Mouse (Mus musculus) lung, embryonic 15.5 days (tissue): ENCODE data around the gene Foxe1. TPM values are rescaled to one million over a fixed set of nuclear protein-coding genes. Genes with fewer than 3 reads are reported as not detected.

Source experiments
- ATAC-seq: fragments of 200-750 bp; cut with Nextera tagmentation; 2 replicates; pipeline ENCODE4 v1.8.0; 2017; ENCODE audit warnings: moderate number of reproducible peaks, borderline replicate concordance; ENCODE audit not compliant: low FRiP score, low TSS enrichment; ENCODE audit errors: extremely low read depth
- H3K27ac ChIP-seq: fragments of 300-500 bp; sonication (generic); 2 replicates; pipeline ENCODE4 v1.5.1; 2015; ENCODE audit warnings: moderate library complexity, mild to moderate bottlenecking, inconsistent platforms
- H3K27me3 ChIP-seq: fragments of 300-500 bp; sonication (generic); 2 replicates; pipeline ENCODE4 v1.6.1; 2015; ENCODE audit warnings: inconsistent platforms
- H3K36me3 ChIP-seq: fragments of 300-500 bp; sonication (generic); 2 replicates; pipeline ENCODE4 v1.6.1; 2015; ENCODE audit warnings: inconsistent platforms
- H3K4me1 ChIP-seq: fragments of 300-500 bp; sonication (generic); 2 replicates; pipeline ENCODE4 v1.6.1; 2015; ENCODE audit warnings: inconsistent platforms
- H3K4me2 ChIP-seq: fragments of 300-500 bp; sonication (generic); 2 replicates; pipeline ENCODE4 v1.6.1; 2015; ENCODE audit warnings: inconsistent platforms, mild to moderate bottlenecking, moderate library complexity
- H3K4me3 ChIP-seq: fragments of 300-500 bp; sonication (generic); 2 replicates; pipeline ENCODE4 v1.5.1; 2015; ENCODE audit warnings: mild to moderate bottlenecking, inconsistent platforms
- H3K9ac ChIP-seq: fragments of 300-500 bp; sonication (generic); 2 replicates; pipeline ENCODE4 v1.6.1; 2015; ENCODE audit warnings: inconsistent platforms
- H3K9me3 ChIP-seq: fragments of 300-500 bp; sonication (generic); 2 replicates; pipeline ENCODE4 v1.6.1; 2016; ENCODE audit warnings: inconsistent platforms
- WGBS: fragments of 180-500 bp; shearing (Covaris S2); methylation state at CpG from one replicate; pipeline ENCODE4 v1.1.7; 2015; 5-methylcytosine and 5-hydroxymethylcytosine counted together
- polyA plus RNA-seq: library from polyadenylated mRNA; unstranded; fragments of >200 nt; fragmentation: Nextera tagmentation; extraction: Ambion mirVana; gene quantifications from 2 replicates; pipeline ENCODE4 v1.2.1, GENCODE M21; 2015

Gene Foxe1
- polyA plus RNA-seq: 0.05 TPM in 1 of 2 replicates, not detected in the other

DNA sequence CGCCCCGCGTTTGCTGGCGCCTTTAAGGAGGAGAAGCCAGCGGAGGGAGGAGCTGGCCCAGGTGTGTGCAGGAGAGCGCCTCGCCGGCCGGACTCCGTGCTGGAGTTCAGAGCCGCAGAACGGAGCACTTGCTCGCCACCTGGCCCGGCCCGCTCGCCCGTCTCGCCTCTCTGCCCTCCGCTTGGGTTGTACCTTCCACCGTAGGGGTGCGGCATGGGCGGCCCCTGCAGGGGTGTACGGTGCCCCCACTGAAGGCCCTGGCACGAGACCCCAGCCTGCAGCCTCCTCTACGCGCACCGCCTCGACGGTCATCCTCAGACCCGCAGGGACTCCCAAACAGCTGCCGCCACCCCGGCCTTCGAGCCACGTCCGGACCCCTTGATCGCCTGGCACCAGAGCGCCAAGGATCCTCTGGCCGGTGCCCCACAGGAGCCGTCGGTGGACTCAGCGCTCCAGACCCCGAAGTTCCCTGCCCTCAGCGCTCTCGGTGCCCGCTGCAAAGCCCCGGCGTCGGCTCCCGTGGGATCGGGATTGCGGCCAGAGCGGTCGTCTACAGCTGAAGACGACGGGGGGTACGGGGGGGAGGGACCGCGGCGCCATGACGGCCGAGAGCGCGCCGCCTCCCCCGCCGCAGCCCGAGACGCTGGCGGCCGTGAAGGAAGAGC lies at the start of gene Foxe1:
Foxe1 (plus strand) TSS at position 14 of the 665 bp plus-strand sequence.
- H3K36me3 ChIP-seq: no peaks in the 10 kb centered on the region
- H3K27ac ChIP-seq: no peak within 1 kb of the TSS
- no peak within 1 kb of the TSS for H3K9ac ChIP-seq
- peaks cover 99% of the 10 kb centered on the region for H3K27me3 ChIP-seq
- no peak for ATAC-seq
- 2% methylated on average over 64 of the region's 70 CpGs for WGBS
- peak within 1 kb of the TSS; percentile 39 for H3K4me3 ChIP-seq
- H3K4me2 ChIP-seq: peak within 1 kb of the TSS; percentile 57
- H3K9me3 ChIP-seq: no peaks in the 10 kb centered on the region
- peaks cover 13% of the 10 kb centered on the region for H3K4me1 ChIP-seq

DNA sequence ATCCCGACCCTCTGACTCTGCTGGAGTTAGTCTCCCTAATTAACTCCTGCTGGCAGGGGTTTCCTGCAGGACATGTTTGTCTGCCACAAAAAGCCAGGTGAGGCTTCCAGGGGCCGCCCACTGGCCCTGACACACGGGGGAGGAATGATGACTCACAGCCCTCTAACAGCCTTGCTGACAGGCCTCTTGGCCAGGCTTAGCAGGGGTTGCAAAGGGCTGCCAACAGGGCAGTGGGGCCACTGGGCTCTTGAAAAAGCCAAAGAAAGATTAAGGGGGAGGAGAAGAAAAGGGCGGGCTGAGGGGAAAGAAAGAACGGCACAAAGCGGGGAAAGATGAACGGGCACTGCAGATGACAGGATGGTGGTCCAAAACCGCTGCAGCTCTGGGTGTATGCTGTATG lies 39.3 kb upstream of the Foxe1 start:
- H3K27ac ChIP-seq: no peak overlapping the region
- no peaks in the 10 kb centered on the region for H3K36me3 ChIP-seq
- no peaks in the 10 kb centered on the region for H3K9me3 ChIP-seq
- 7% methylated on average over 8 of the region's 8 CpGs for WGBS
- ATAC-seq: no peak
- peaks cover 14% of the 10 kb centered on the region for H3K4me1 ChIP-seq
- H3K4me2 ChIP-seq: peak overlapping the region; percentile 95
- peaks cover 17% of the 10 kb centered on the region for H3K27me3 ChIP-seq
- peak overlapping the region; percentile 73 for H3K4me3 ChIP-seq
- H3K9ac ChIP-seq: 0 out of 2 replicates have a peak overlapping the region, but pooled peaks have one; percentile 8

- peak overlapping the region; percentile 95 for H3K4me2 ChIP-seq
- peaks cover 14% of the 10 kb centered on the region for H3K4me1 ChIP-seq
- peaks cover 17% of the 10 kb centered on the region for H3K27me3 ChIP-seq
- ATAC-seq: peak; percentile 80
- H3K9ac ChIP-seq: peak overlapping the region; percentile 66
- no peaks in the 10 kb centered on the region for H3K36me3 ChIP-seq
- H3K9me3 ChIP-seq: no peaks in the 10 kb centered on the region
- peak overlapping the region; percentile 67 for H3K27ac ChIP-seq
- 1% methylated on average over 38 of the region's 78 CpGs for WGBS
- H3K4me3 ChIP-seq: peak overlapping the region; percentile 73
Measured at GRCm38 (mm10) chr4:46304757-46305384, 38.5 kb upstream of the Foxe1 start.

DNA sequence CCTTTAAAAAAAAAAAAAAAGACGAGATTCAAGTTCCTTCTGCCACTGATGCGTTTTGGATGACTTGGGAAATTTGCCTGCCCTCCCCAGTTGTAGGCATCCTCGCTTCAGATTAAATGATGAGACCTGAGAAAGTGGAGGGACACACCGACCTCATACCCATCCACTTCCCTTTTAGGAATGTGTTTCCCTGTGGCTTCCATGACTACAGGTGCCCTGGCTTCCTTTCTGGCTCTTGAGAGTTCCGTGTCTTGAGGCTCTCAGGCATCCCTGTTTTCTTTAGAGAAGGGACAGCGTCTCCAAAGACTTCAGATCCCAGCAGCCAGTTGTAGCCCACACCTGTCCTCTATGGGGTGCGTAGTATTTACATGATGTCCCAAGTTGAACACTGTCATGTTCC lies 38.0 kb upstream of the Foxe1 start:
- Histone ChIP-seq H3K4me1 (peaks cover 14% of the 10 kb centered on the region), H3K27me3 (peaks cover 17% of the 10 kb centered on the region), H3K27ac (no peak overlapping the region), H3K9ac (peak overlapping the region; percentile 66; the same call in 1 of the 2 replicates), H3K36me3 (no peaks in the 10 kb centered on the region), H3K4me3 (peak overlapping the region; percentile 73), H3K9me3 (no peaks in the 10 kb centered on the region), H3K4me2 (peak overlapping the region; percentile 95)
- ATAC-seq: no peak
- WGBS: 18% methylated on average over 7 of the region's 7 CpGs

- Histone ChIP-seq H3K27me3 (peaks cover 17% of the 10 kb centered on the region), H3K4me3 (no peak overlapping the region), H3K4me2 (no peak overlapping the region), H3K4me1 (peaks cover 14% of the 10 kb centered on the region), H3K27ac (no peak overlapping the region), H3K9ac (no peak overlapping the region), H3K9me3 (no peaks in the 10 kb centered on the region), H3K36me3 (no peaks in the 10 kb centered on the region)
- WGBS: 27% methylated on average over 9 of the region's 9 CpGs
- 0 out of 2 replicates have a peak, but pooled peaks have one; percentile 25 for ATAC-seq
Measured at GRCm38 (mm10) chr4:46307341-46307740, 36.1 kb upstream of the Foxe1 start.

- ATAC-seq: no peak
- H3K27me3 ChIP-seq: peaks cover 17% of the 10 kb centered on the region
- peaks cover 14% of the 10 kb centered on the region for H3K4me1 ChIP-seq
- H3K27ac ChIP-seq: no peak overlapping the region
- no peak overlapping the region for H3K9ac ChIP-seq
- H3K9me3 ChIP-seq: no peaks in the 10 kb centered on the region
- no peaks in the 10 kb centered on the region for H3K36me3 ChIP-seq
- no peak overlapping the region for H3K4me2 ChIP-seq
- 78% methylated on average over 7 of the region's 7 CpGs for WGBS
- no peak overlapping the region for H3K4me3 ChIP-seq
Measured at GRCm38 (mm10) chr4:46307869-46308268, 35.5 kb upstream of the Foxe1 start.

GRCm38 (mm10) chr4:46311631-46312030 lies 31.8 kb upstream of the Foxe1 start:
- H3K36me3 ChIP-seq: no peaks in the 10 kb centered on the region
- WGBS: 70% methylated on average over 2 of the region's 2 CpGs
- H3K27ac ChIP-seq: no peak overlapping the region
- no peaks in the 10 kb centered on the region for H3K9me3 ChIP-seq
- peaks cover 3% of the 10 kb centered on the region; the same call in 1 of the 2 replicates for H3K4me1 ChIP-seq
- H3K27me3 ChIP-seq: 0 out of 2 replicates have a peak, but pooled peaks cover 2% of the 10 kb centered on the region
- no peak overlapping the region for H3K4me2 ChIP-seq
- no peak overlapping the region for H3K9ac ChIP-seq
- no peak overlapping the region for H3K4me3 ChIP-seq
- no peak for ATAC-seq

DNA sequence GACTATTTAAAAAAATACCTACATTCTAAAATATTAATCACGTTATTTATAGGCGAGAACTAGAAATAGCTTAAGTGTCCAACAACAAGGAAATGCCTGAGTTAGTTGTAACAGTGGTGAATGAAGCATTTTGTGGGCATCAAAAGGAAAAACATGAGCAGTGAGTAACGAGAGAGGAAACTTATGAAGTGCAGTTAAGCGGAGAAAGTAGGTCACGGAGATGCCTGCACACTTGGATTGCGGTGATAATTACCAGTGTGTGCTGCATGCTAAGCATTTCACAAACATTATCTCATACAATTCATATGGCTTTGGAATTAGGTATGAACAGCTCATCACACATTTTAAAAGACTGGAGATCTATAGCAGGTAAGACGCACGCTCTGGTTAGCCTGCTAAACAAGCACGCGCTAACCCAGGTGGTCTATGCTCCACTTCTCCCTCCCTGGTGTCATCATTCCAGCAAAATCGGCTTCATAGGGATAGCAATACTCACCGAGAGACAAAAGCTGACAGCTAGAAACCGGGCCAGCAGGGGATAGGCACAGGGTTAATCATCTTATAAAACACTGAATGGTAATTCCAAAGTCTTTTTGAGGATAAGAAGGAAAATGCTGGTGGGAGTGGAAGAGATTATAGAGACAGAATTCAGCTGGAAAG lies 21.5 kb upstream of the Foxe1 start:
- Histone ChIP-seq H3K9ac (no peak overlapping the region), H3K4me3 (no peak overlapping the region), H3K27ac (no peak overlapping the region), H3K4me2 (no peak overlapping the region), H3K36me3 (no peaks in the 10 kb centered on the region), H3K4me1 (no peaks in the 10 kb centered on the region), H3K27me3 (0 out of 2 replicates have a peak, but pooled peaks cover 8% of the 10 kb centered on the region), H3K9me3 (no peaks in the 10 kb centered on the region)
- no peak for ATAC-seq
- 78% methylated on average over 13 of the region's 13 CpGs for WGBS

GRCm38 (mm10) chr4:46322715-46323114 lies 20.7 kb upstream of the Foxe1 start:
- Histone ChIP-seq H3K27me3 (0 out of 2 replicates have a peak, but pooled peaks cover 8% of the 10 kb centered on the region), H3K9ac (no peak overlapping the region), H3K4me1 (no peaks in the 10 kb centered on the region), H3K4me3 (no peak overlapping the region), H3K27ac (no peak overlapping the region), H3K4me2 (no peak overlapping the region), H3K36me3 (no peaks in the 10 kb centered on the region), H3K9me3 (no peaks in the 10 kb centered on the region)
- WGBS: 48% methylated on average over 4 of the region's 4 CpGs
- no peak for ATAC-seq

- Histone ChIP-seq H3K9ac (no peak overlapping the region), H3K4me1 (no peaks in the 10 kb centered on the region), H3K9me3 (no peaks in the 10 kb centered on the region), H3K27me3 (peaks cover 8% of the 10 kb centered on the region; the same call in 1 of the 2 replicates), H3K27ac (no peak overlapping the region), H3K4me2 (no peak overlapping the region), H3K4me3 (no peak overlapping the region), H3K36me3 (no peaks in the 10 kb centered on the region)
- WGBS: 63% methylated on average over 3 of the region's 3 CpGs
- 0 out of 2 replicates have a peak, but pooled peaks have one; percentile 35 for ATAC-seq
Measured at GRCm38 (mm10) chr4:46328906-46329305, 14.5 kb upstream of the Foxe1 start.

DNA sequence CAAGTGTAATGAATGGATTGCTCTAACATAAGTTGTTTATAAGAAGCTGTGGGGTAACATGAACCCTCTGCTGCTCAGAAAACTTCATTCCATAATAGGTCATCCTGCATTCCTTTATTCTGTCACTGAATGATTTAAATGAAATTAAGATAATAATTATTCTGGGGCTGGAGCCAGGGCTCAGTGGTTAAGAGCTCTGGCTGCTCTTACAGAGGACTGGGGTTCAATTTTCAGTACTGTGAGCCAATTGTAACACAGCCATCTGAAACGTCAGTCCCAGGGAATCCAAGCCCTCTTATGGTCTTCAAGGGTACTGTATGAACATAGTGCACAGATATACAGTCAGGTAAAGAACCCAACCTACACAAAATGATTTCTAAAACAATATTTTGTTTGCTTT lies 7.6 kb upstream of the Foxe1 start:
- peak; percentile 77; the same call in 1 of the 2 replicates for ATAC-seq
- Histone ChIP-seq H3K4me1 (no peaks in the 10 kb centered on the region), H3K27ac (no peak overlapping the region), H3K4me2 (no peak overlapping the region), H3K9me3 (no peaks in the 10 kb centered on the region), H3K4me3 (no peak overlapping the region), H3K27me3 (peaks cover 58% of the 10 kb centered on the region), H3K36me3 (no peaks in the 10 kb centered on the region), H3K9ac (no peak overlapping the region)
- WGBS: 3% methylated on average over 1 of the region's 1 CpGs

GRCm38 (mm10) chr4:46337990-46338389 lies 5.4 kb upstream of the Foxe1 start:
- ATAC-seq: no peak
- Histone ChIP-seq H3K4me2 (no peak overlapping the region), H3K4me1 (no peaks in the 10 kb centered on the region), H3K4me3 (no peak overlapping the region), H3K9me3 (no peaks in the 10 kb centered on the region), H3K27me3 (peaks cover 71% of the 10 kb centered on the region), H3K9ac (no peak overlapping the region), H3K27ac (no peak overlapping the region), H3K36me3 (no peaks in the 10 kb centered on the region)
- 7% methylated on average over 3 of the region's 3 CpGs for WGBS
